Mouse (Mus musculus) adrenal gland, adult 2 months (tissue): Measurements from ENCODE around the gene Cnfn. TPM values are rescaled to one million over a fixed set of nuclear protein-coding genes. Genes with fewer than 3 reads are reported as not detected.
"Not testable (repeated sequence)": the region's sequence is repeated elsewhere in the genome, so short reads cannot be mapped to it uniquely, and the experiment has no call there.

ENCODE experiments used
- DNase-seq: peaks from one replicate; pipeline ENCODE4 v3.0.0; 2021
- polyA plus RNA-seq: library from polyadenylated mRNA; depleted of rRNA; stranded (reverse); fragments of >200 nt; gene quantifications from 2 replicates; pipeline ENCODE4 v1.2.3, GENCODE M21; 2012; rRNA removed
- total RNA-seq, 2 experiments: library from RNA; stranded (reverse); gene quantifications; 2 replicates each; pipeline ENCODE4 v1.2.3; 2021

The Cnfn gene
- total and polyA plus RNA-seq, 3 experiments: not detected

DNA sequence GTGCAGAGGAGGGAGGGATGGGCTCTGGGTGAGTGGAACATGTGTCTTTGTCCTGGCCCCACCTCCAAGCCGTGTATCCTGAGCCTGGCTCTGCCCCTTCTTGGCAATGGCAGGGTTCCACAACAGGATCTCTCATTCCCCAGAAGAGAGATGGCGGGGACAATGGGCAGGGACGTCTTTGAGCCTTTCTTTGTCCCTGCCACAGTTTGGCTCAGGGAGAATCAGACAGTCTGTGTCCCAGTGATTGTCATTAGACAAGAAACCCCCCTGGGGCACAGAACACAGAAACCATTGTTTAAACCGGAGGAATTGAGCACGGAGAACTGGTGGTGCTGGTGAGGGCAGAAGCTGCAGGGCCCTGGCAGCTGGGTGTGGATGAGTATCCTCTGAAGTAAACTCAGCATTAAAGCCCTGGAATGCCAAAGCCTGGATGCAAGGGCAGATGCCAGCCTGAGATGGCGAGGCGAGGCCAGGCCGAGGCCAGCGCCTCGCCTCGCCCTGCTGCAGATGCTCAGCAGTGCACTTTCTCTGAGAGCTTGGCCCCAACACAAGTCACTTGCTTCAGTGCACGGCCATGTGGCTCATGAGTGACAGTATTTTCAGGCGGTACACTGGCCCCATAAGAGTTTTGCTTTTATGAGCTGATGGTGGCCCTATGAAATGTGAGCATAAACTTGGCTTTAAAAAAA lies 3.4 kb downstream of the Cnfn start:
- no peak for DNase-seq

GRCm38 (mm10) chr7:25363632-25364031 lies 5.9 kb downstream of the Cnfn start:
- no peak for DNase-seq

- peak; percentile 69 for DNase-seq
These were observed 6.4 kb downstream of the Cnfn start for GRCm38 (mm10) chr7:25363151-25363550.

DNA sequence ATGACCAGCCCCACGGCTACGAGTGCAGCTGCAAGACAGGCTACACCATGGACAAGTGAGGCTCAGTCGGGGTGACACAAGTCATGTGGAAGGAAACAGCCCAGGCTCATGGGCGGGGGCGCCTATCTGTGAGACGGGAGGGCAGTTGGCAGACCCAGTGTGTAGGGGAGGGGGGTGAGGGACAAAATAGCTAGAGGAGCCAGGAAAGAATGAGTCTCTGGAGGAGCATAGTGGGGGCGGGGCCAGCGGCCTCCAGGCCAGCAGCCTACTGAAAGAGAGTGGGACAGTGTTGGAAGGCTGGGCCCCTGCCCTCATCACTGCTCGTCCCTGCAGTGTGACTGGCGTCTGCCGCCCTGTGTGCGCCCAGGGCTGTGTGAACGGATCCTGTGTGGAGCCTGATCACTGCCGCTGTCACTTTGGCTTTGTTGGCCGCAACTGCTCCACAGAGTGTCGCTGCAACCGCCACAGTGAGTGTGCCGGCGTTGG lies 10.8 kb downstream of the Cnfn start:
- no peak for DNase-seq

DNA sequence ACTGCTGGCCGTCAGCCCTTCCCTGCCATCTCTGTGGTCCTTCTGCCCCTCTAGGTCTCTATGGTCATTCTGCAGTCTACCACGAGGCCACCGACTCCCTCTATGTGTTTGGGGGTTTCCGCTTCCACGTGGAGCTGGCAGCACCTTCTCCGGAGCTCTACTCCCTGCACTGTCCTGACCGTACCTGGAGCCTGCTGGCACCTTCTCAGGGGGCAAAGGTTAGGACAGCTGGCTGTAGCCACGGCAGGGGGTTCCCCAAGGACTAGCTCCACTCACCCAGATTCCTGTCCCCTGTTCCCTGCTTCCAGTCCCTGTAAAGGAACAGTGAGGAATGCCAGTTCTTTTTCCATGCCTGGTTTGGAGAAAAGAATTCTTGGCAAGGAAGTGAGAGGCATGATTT lies 20.7 kb downstream of the Cnfn start:
- DNase-seq: no peak

DNA sequence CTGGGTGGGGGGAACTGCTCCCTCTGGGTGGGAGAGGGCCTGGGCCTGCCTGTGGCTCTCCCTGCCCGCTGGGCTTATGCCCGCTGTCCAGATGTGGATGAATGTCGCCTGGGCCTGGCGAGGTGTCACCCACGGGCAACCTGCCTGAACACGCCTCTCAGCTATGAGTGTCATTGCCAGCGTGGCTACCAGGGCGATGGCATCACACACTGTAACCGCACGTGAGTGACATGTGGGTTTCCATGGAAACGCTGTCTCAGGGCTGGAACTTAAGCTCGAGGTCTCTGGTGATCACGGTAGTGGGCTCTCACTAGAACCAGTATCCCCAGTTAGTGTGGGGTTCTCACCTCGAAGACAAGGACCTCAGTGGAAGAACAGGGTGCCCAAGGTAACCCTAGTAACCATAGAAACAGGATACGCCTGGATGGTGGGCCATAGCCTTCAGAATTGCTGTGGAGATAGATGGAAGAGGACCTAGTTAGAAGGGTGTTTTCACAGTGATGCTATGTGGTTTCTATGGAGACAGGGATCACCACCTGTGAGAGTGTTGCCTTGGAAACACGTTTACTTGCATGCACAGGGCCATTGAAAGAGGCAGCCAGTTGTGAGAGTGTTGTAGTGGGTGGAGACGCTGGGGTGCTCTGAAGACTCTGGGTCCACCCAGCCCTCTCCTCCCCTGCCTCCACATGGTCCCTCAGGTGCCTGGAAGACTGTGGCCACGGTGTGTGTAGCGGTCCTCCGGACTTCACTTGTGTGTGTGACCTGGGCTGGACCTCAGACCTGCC lies 28.3 kb downstream of the Cnfn start:
- DNase-seq: no peak

- no peak for DNase-seq
These were observed 30.2 kb downstream of the Cnfn start for GRCm38 (mm10) chr7:25339329-25339728.

GRCm38 (mm10) chr7:25334472-25334871 lies 35.1 kb downstream of the Cnfn start:
- DNase-seq: no peak

DNA sequence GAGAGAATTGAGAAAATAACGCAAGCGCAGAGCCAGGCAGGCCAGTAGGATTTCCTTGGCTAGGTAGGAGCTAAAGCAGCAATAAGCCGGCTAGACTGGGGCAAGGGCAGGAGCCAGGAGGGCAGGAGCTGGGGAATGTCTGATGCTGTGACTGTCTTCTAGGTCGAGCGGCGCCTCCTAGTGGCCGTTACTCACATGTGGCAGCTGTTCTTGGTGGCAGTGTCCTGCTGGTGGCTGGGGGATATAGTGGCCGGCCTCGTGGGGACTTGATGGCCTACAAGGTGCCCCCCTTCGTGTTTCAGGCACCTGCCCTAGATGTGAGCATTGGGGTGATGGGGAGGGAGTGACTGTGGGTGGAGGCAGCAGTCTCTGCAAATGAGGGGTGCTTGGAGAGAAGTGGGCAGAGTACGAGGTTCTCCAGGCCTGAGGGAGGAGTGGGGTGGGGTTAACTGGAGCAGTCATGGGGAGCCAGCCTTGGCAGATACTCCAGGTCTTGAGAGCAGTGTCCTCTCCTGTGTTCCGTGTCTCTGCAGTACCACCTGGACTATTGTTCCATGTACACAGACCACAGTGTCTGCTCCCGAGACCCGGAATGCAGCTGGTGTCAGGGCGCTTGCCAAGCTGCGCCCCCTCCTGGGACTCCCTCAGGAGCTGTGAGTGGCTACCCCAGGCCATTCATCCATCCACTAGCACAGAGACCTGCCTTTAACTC lies 35.8 kb downstream of the Cnfn start:
- peak; percentile 74 for DNase-seq

DNA sequence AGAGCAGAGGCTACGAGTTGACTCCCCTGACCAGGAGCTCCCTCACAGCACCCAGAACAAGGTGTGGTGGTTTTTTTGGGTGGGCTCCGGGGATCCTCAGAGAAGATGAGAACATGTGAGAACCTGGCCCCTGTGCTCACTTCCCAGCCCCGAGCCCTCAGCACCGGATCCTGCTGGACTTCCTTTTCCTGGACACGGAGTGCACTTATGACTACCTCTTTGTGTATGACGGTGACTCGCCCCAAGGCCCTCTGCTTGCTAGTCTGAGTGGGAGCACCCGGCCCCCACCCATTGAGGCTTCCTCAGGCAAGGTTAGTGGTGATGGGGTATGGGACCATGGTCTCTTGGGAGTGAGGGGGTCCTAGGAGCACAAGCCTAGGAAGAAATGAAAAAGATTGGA lies 43.3 kb downstream of the Cnfn start:
- peak; percentile 41 for DNase-seq

GRCm38 (mm10) chr7:25325431-25325830 lies 44.1 kb downstream of the Cnfn start:
- not testable (repeated sequence) for DNase-seq

DNA sequence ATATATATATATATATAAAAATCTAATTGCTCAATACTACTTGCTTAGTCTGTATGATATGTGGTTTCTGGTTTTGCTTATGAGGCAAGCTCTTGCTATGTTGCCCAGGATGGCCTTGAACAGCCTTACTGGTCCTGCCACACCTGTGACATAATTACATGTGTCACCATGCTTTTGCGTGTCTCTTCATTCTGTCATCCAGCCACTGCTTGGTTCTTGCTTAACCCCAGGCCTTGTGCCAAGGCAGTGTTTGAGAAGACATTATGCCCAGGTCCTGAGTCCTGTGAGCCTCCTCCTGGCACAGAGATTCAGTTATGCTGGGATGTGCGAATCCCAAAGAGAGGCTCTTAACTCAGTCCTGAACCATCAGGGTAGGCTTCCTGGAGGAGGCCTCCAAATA lies 46.3 kb downstream of the Cnfn start:
- DNase-seq: peak; percentile 77

DNA sequence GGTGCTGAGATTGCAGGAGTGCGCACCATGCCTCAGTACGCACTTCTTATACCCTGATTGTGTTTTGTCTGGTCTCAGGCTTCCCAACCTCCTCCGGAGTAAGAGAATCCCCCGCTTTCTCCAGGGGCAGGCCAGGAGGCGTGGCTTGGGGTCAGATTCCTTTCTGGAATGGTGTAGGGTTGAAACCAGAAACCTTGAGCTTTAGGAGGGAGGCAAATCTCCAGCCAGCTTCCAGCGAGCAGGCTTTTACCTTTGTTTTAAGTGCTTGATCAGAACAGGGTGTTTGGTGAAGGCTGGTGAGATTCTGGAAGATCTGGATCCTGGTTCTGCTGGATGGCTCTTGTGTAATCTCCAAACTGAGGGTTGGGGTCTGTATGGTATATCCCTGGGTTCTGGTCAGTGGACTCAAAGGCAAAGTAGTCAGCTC lies 47.5 kb downstream of the Cnfn start:
- DNase-seq: peak; percentile 55

Other genes with a start within 250 kb of the Cnfn start
- gene Pou2f2, start 190.0 kb downstream of the Cnfn start, total RNA-seq: under 1 TPM; 0.46 to 0.90 TPM
- gene Pou2f2, start 190.0 kb downstream of the Cnfn start, polyA plus RNA-seq: 2.7 and 3.2 TPM in 2 replicates
- gene Dedd2, start 149.1 kb downstream of the Cnfn start, total RNA-seq: 10 to 100 TPM; 15.6 to 17.9 TPM
- 36.3 and 39.5 TPM in 2 replicates for gene Dedd2, start 149.1 kb downstream of the Cnfn start, polyA plus RNA-seq
- 10 to 100 TPM in 1 of 2 experiments, 1 to 10 TPM in 1; 9.9 to 10.4 TPM for gene Zfp526, start 148.3 kb downstream of the Cnfn start, total RNA-seq
- 16.3 and 19.9 TPM in 2 replicates for gene Zfp526, start 148.3 kb downstream of the Cnfn start, polyA plus RNA-seq
- 100 to 1,000 TPM in 1 of 2 experiments, 10 to 100 TPM in 1; 98.9 to 107 TPM for gene Gsk3a, start 131.9 kb downstream of the Cnfn start, total RNA-seq
- 121 and 150 TPM in 2 replicates for gene Gsk3a, start 131.9 kb downstream of the Cnfn start, polyA plus RNA-seq
- gene Erf, start 119.0 kb downstream of the Cnfn start, total RNA-seq: 10 to 100 TPM; 16.5 to 26.6 TPM
- gene Erf, start 119.0 kb downstream of the Cnfn start, polyA plus RNA-seq: 50.4 and 52.8 TPM in 2 replicates
- 100 to 1,000 TPM; 102 to 108 TPM for gene Cic, start 102.0 kb downstream of the Cnfn start, total RNA-seq
- gene Cic, start 102.0 kb downstream of the Cnfn start, polyA plus RNA-seq: 111 and 123 TPM in 2 replicates
- 10 to 100 TPM; 33.4 to 33.8 TPM for gene Pafah1b3, start 71.7 kb downstream of the Cnfn start, total RNA-seq
- gene Pafah1b3, start 71.7 kb downstream of the Cnfn start, polyA plus RNA-seq: 29.4 and 35.9 TPM in 2 replicates
- gene Prr19, start 68.3 kb downstream of the Cnfn start, total RNA-seq: not detected
- gene Prr19, start 68.3 kb downstream of the Cnfn start, polyA plus RNA-seq: not detected in 2 replicates
- gene Tmem145, start 63.6 kb downstream of the Cnfn start, total RNA-seq: 1 to 10 TPM; 1.9 to 2.2 TPM
- 8.3 and 9.3 TPM in 2 replicates for gene Tmem145, start 63.6 kb downstream of the Cnfn start, polyA plus RNA-seq
- 10 to 100 TPM; 37.1 to 41.5 TPM for gene Megf8, start 52.6 kb downstream of the Cnfn start, total RNA-seq
- gene Megf8, start 52.6 kb downstream of the Cnfn start, polyA plus RNA-seq: 102 and 106 TPM in 2 replicates
- 100 to 1,000 TPM; 372 to 462 TPM for gene Lipe, start 29.0 kb upstream of the Cnfn start, total RNA-seq
- 471 and 632 TPM in 2 replicates for gene Lipe, start 29.0 kb upstream of the Cnfn start, polyA plus RNA-seq
- not detected for gene Cxcl17, start 43.2 kb upstream of the Cnfn start, total RNA-seq
- gene Cxcl17, start 43.2 kb upstream of the Cnfn start, polyA plus RNA-seq: not detected in 2 replicates
- 10 to 100 TPM in 1 of 2 experiments, 1 to 10 TPM in 1; 8.4 to 45.0 TPM for gene Ceacam1, start 107.9 kb upstream of the Cnfn start, total RNA-seq
- 5.9 and 9.5 TPM in 2 replicates for gene Ceacam1, start 107.9 kb upstream of the Cnfn start, polyA plus RNA-seq
- gene Ceacam2, start 170.1 kb upstream of the Cnfn start, total RNA-seq: 1 to 10 TPM; 1.1 to 5.0 TPM
- gene Ceacam2, start 170.1 kb upstream of the Cnfn start, polyA plus RNA-seq: not detected in 2 replicates
- gene Erich4, start 246.2 kb upstream of the Cnfn start, total RNA-seq: not detected
- gene Erich4, start 246.2 kb upstream of the Cnfn start, polyA plus RNA-seq: not detected in 2 replicates
- 10 to 100 TPM; 21.4 to 35.3 TPM for gene Dmac2, start 249.7 kb upstream of the Cnfn start, total RNA-seq
- 54.0 and 54.5 TPM in 2 replicates for gene Dmac2, start 249.7 kb upstream of the Cnfn start, polyA plus RNA-seq